Mouse (Mus musculus): ENCODE data around the gene H13.

The H13 gene

GRCm38 (mm10) chr2:152669256-152669638 is at the start of gene H13:
H13 (plus strand) TSS chr2:152669461.
- DNase-seq (ENCODE audit: low spot score): peak; percentile 68

GRCm38 (mm10) chr2:152620367-152621134 is 48.7 kb upstream of the H13 start:
- no peak for DNase-seq (ENCODE audit: low spot score)

GRCm38 (mm10) chr2:152622151-152622550 is 47.1 kb upstream of the H13 start:
- no peak for DNase-seq (ENCODE audit: low spot score)

GRCm38 (mm10) chr2:152622953-152623352 is 46.3 kb upstream of the H13 start, which contains the start of gene Defb25:
Defb25 (minus strand) TSS chr2:152623053.
- no peak for DNase-seq (ENCODE audit: low spot score)

- DNase-seq (ENCODE audit: low spot score): no peak
These were observed 44.7 kb upstream of the H13 start for GRCm38 (mm10) chr2:152624566-152624965.

GRCm38 (mm10) chr2:152625256-152625655 is 44.0 kb upstream of the H13 start:
- no peak for DNase-seq (ENCODE audit: low spot score)

- DNase-seq (ENCODE audit: low spot score): no peak
These were observed 42.3 kb upstream of the H13 start, which contains the start of gene Rem1 for GRCm38 (mm10) chr2:152626774-152627591. Rem1 (plus strand) TSS chr2:152626951.

GRCm38 (mm10) chr2:152628066-152628465 is 41.2 kb upstream of the H13 start:
- no peak for DNase-seq (ENCODE audit: low spot score)

GRCm38 (mm10) chr2:152629239-152629638 is 40.0 kb upstream of the H13 start:
- DNase-seq (ENCODE audit: low spot score): no peak

- no peak for DNase-seq (ENCODE audit: low spot score)
These were observed 39.4 kb upstream of the H13 start for GRCm38 (mm10) chr2:152629904-152630303.

GRCm38 (mm10) chr2:152633334-152633733 is 35.9 kb upstream of the H13 start:
- DNase-seq (ENCODE audit: low spot score): no peak

GRCm38 (mm10) chr2:152634311-152634710 is 35.0 kb upstream of the H13 start:
- no peak for DNase-seq (ENCODE audit: low spot score)

GRCm38 (mm10) chr2:152636246-152637005 is 32.8 kb upstream of the H13 start:
- DNase-seq (ENCODE audit: low spot score): no peak

GRCm38 (mm10) chr2:152637006-152637322 is 32.3 kb upstream of the H13 start:
- no peak for DNase-seq (ENCODE audit: low spot score)

GRCm38 (mm10) chr2:152637381-152637780 is 31.9 kb upstream of the H13 start:
- no peak for DNase-seq (ENCODE audit: low spot score)

GRCm38 (mm10) chr2:152638865-152639264 is 30.4 kb upstream of the H13 start:
- no peak for DNase-seq (ENCODE audit: low spot score)

- no peak for DNase-seq (ENCODE audit: low spot score)
These were observed 29.7 kb upstream of the H13 start for GRCm38 (mm10) chr2:152639406-152640113.

GRCm38 (mm10) chr2:152652901-152653620 is 16.2 kb upstream of the H13 start:
- DNase-seq (ENCODE audit: low spot score): no peak

- DNase-seq (ENCODE audit: low spot score): no peak
These were observed 15.2 kb upstream of the H13 start for GRCm38 (mm10) chr2:152653874-152654715.

- DNase-seq (ENCODE audit: low spot score): no peak
These were observed 11.9 kb upstream of the H13 start for GRCm38 (mm10) chr2:152657398-152657797.

All from urinary bladder, postnatal 10 days (tissue).